Mouse (Mus musculus) embryonic fibroblast, embryonic 13.5 days (primary cell): Measurements from ENCODE around the gene Tfec. TPM values are rescaled to one million over a fixed set of nuclear protein-coding genes. Genes with fewer than 3 reads are reported as not detected.

Source experiments
- H3K27ac ChIP-seq: 2 replicates; pipeline ENCODE4 v1.5.1; 2012; ENCODE audit warnings: low read length, control low read depth, inconsistent platforms; ENCODE audit not compliant: insufficient read depth
- H3K4me1 ChIP-seq: 2 replicates; pipeline ENCODE4 v1.6.1; 2011; ENCODE audit warnings: low read length; ENCODE audit not compliant: control insufficient read depth, insufficient read depth
- H3K4me3 ChIP-seq: 2 replicates; pipeline ENCODE4 v1.5.1; 2011; ENCODE audit warnings: mild to moderate bottlenecking, control low read depth, low read length; ENCODE audit not compliant: insufficient read depth
- CTCF ChIP-seq: IDR thresholded peaks from 2 replicates; pipeline ENCODE4 v1.5.1; 2011; ENCODE audit warnings: mild to moderate bottlenecking, control low read depth, low read length, moderate library complexity, borderline replicate concordance; ENCODE audit not compliant: insufficient read depth
- POLR2A ChIP-seq: IDR thresholded peaks from 2 replicates; pipeline ENCODE4 v1.6.1; 2011; ENCODE audit warnings: low read depth, mild to moderate bottlenecking, control low read depth, low read length, moderate library complexity
- polyA plus RNA-seq: library from polyadenylated mRNA; stranded (reverse); fragments of >200 nt; gene quantifications from 2 replicates; pipeline ENCODE4 v1.2.4, GENCODE M21; 2011; ENCODE audit warnings: low read depth; ENCODE audit not compliant: missing spikeins, insufficient read length

Gene Tfec
- polyA plus RNA-seq, 1 experiment: 0.63 TPM

DNA sequence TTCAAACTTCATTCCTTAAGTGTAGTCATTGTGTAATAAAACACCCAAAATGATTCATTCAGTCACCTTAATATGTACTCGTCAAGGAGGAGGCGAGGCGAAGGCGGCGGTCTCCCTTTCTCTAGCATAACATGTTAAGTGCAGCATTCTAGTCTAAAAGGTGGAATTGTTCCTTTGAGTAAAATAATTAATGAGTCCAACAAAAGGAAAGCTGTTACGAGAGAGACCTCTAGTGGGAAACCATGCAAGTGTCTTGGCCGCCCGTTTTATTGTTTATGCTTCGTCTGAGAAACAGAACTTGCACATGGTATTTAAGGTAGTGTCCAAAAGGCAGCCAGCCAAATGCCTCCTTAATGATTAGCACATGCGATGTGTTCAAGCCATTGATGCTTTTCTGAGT is 100.6 kb downstream of the Tfec start:
- no peak overlapping the region for H3K27ac ChIP-seq
- no peaks in the 10 kb centered on the region for H3K4me1 ChIP-seq
- no peak for TF ChIP-seq POLR2A
- TF ChIP-seq CTCF: no peak
- no peak overlapping the region for H3K4me3 ChIP-seq

- no peaks in the 10 kb centered on the region for H3K4me1 ChIP-seq
- no peak for TF ChIP-seq CTCF
- TF ChIP-seq POLR2A: no peak
- no peak overlapping the region for H3K4me3 ChIP-seq
- H3K27ac ChIP-seq: no peak overlapping the region
Observed at GRCm38 (mm10) chr6:16796914-16797313, 101.3 kb downstream of the Tfec start.

- no peaks in the 10 kb centered on the region for H3K4me1 ChIP-seq
- no peak overlapping the region for H3K27ac ChIP-seq
- no peak overlapping the region for H3K4me3 ChIP-seq
- no peak for TF ChIP-seq CTCF
- TF ChIP-seq POLR2A: no peak
Observed at GRCm38 (mm10) chr6:16794036-16794435, 104.2 kb downstream of the Tfec start.

DNA sequence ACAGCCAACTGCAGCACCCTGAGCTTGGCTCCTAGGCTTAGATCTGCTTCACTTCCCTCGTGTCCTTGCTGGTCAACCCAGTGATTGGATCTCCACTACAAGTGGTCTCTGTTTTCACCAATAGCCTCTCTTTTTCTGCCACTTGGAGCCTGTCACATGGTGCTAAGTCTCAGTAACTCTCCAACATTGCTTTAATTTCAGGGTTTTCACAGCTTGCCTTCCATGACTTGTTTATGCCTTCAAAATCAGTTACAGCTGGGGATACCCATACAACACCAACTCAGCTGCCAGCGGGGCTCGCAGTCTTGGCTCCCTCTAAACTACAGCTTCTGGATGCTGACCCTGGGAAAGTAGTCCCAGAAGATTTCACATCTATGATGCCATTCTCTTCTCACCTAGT is 113.1 kb downstream of the Tfec start:
- TF ChIP-seq CTCF (no peak), POLR2A (no peak)
- Histone ChIP-seq H3K4me1 (no peaks in the 10 kb centered on the region), H3K4me3 (no peak overlapping the region), H3K27ac (no peak overlapping the region)

Other genes with a start within 250 kb of the Tfec start
- 94.4 and 136 TPM in 2 replicates for gene Tes, start 166.7 kb upstream of the Tfec start, polyA plus RNA-seq